Mouse (Mus musculus) G1E (cell line): ENCODE data around the gene Agpat1.

Experiments
- CTCF ChIP-seq: IDR thresholded peaks from 2 replicates; pipeline ENCODE4 v1.5.1; 2012; ENCODE audit warnings: low read depth, low read length, inconsistent platforms, mixed read lengths
- GATA1 ChIP-seq: IDR thresholded peaks from 2 replicates; pipeline ENCODE4 v1.6.1; 2012; ENCODE audit warnings: borderline replicate concordance, low read length, inconsistent platforms, mixed read lengths
- GATA2 ChIP-seq: IDR thresholded peaks from 2 replicates; pipeline ENCODE4 v1.6.1; 2012; ENCODE audit warnings: low read depth, low read length, inconsistent platforms, borderline replicate concordance
- POLR2AphosphoS5 ChIP-seq: IDR thresholded peaks from 2 replicates; pipeline ENCODE4 v1.6.1; 2012; ENCODE audit warnings: low read depth, low read length, inconsistent platforms; ENCODE audit not compliant: insufficient replicate concordance
- TAL1 ChIP-seq: conservative IDR thresholded peaks from 2 replicates; pipeline ENCODE4 v1.6.1; 2012; ENCODE audit warnings: low read depth, low read length, inconsistent platforms, mixed read lengths

- TF ChIP-seq CTCF: no peak
- TF ChIP-seq TAL1: no peak
- TF ChIP-seq GATA2: no peak
- no peak for TF ChIP-seq GATA1
- TF ChIP-seq POLR2AphosphoS5: no peak
Observed at GRCm38 (mm10) chr17:34659897-34660214, 55.8 kb downstream of the Agpat1 start.
